Mouse (Mus musculus) MEL (cell line): ENCODE data around the gene Wdr24. TPM values are rescaled to one million over a fixed set of nuclear protein-coding genes. Genes with fewer than 3 reads are reported as not detected.

Experiments
- DNase-seq: peaks from one replicate; pipeline ENCODE4 v3.0.0; 2011; ENCODE audit warnings: low read depth, low spot score
- H3K27ac ChIP-seq: 2 replicates; pipeline ENCODE4 v1.5.1; 2012; ENCODE audit warnings: low read depth, mild to moderate bottlenecking, control low read depth, low read length, moderate library complexity; ENCODE audit not compliant: control insufficient read depth
- H3K27me3 ChIP-seq, 2 experiments: fragments of 150-350 bp in 1 of 2; sonication (generic) in 1 of 2; 2 replicates each; pipeline ENCODE4 v1.6.1; 2012; ENCODE audit warnings: low read length in 2 of 2, mild to moderate bottlenecking in 2 of 2, improper control_type of control experiment in 1 of 2, moderate library complexity in 1 of 2; ENCODE audit not compliant: insufficient read depth in 2 of 2, control insufficient read depth in 1 of 2
- H3K36me3 ChIP-seq, 2 experiments: 2 replicates each; pipeline ENCODE4 v1.6.1; 2012 to 2014; ENCODE audit warnings: low read length in 2 of 2, improper control_type of control experiment in 1 of 2, inconsistent platforms in 1 of 2, mild to moderate bottlenecking in 1 of 2; ENCODE audit not compliant: insufficient read depth in 2 of 2, control insufficient read depth in 1 of 2
- H3K4me1 ChIP-seq, 2 experiments: fragments of 150-350 bp in 1 of 2; sonication (generic) in 1 of 2; 2 replicates each; pipeline ENCODE4 v1.6.1; 2012; ENCODE audit warnings: low read length in 2 of 2, improper control_type of control experiment in 1 of 2, mild to moderate bottlenecking in 1 of 2; ENCODE audit not compliant: insufficient read depth in 2 of 2, control insufficient read depth in 1 of 2
- H3K4me3 ChIP-seq, 2 experiments: fragments of 150-350 bp in 1 of 2; sonication (generic) in 1 of 2; 2 replicates each; pipeline ENCODE4 v1.5.1; 2012; ENCODE audit warnings: low read depth in 2 of 2, low read length in 2 of 2, mild to moderate bottlenecking in 2 of 2, moderate library complexity in 2 of 2, control low read depth in 1 of 2, improper control_type of control experiment in 1 of 2; ENCODE audit not compliant: control insufficient read depth in 1 of 2, insufficient read depth in 1 of 2
- H3K79me2 ChIP-seq: 2 replicates; pipeline ENCODE4 v1.6.1; 2012; ENCODE audit warnings: mild to moderate bottlenecking, low read length, moderate library complexity; ENCODE audit not compliant: control insufficient read depth, poor library complexity, insufficient read depth
- H3K9ac ChIP-seq: 2 replicates; pipeline ENCODE4 v1.6.1; 2012; ENCODE audit warnings: low read depth, mild to moderate bottlenecking, control low read depth, low read length, moderate library complexity; ENCODE audit not compliant: control insufficient read depth, poor library complexity, severe bottlenecking
- H3K9me3 ChIP-seq: fragments of 150-350 bp; sonication (generic); replicated peaks from 2 replicates; pipeline ENCODE4 v1.6.1; 2012; ENCODE audit warnings: mild to moderate bottlenecking, low read length, improper control_type of control experiment, moderate library complexity; ENCODE audit not compliant: insufficient read depth
- BHLHE40 ChIP-seq: IDR thresholded peaks from 2 replicates; pipeline ENCODE4 v1.6.1; 2012; ENCODE audit warnings: low read depth, mild to moderate bottlenecking, inconsistent platforms, low read length, improper control_type of control experiment, borderline replicate concordance
- GATA1 ChIP-seq: IDR thresholded peaks from 2 replicates; pipeline ENCODE4 v1.6.1; 2011; ENCODE audit warnings: low read depth, low read length, improper control_type of control experiment
- HCFC1 ChIP-seq: IDR thresholded peaks from 2 replicates; pipeline ENCODE4 v1.6.1; 2012; ENCODE audit warnings: low read depth, mild to moderate bottlenecking, inconsistent platforms, low read length, improper control_type of control experiment, moderate library complexity
- MAZ ChIP-seq: IDR thresholded peaks from 2 replicates; pipeline ENCODE4 v1.6.1; 2012; ENCODE audit warnings: low read depth, mild to moderate bottlenecking, inconsistent platforms, low read length, improper control_type of control experiment
- MXI1 ChIP-seq: IDR thresholded peaks from 2 replicates; pipeline ENCODE4 v1.6.1; 2011; ENCODE audit warnings: mild to moderate bottlenecking, low read depth, low read length, improper control_type of control experiment
- MYC ChIP-seq: IDR thresholded peaks from 2 replicates; pipeline ENCODE4 v1.6.1; 2011; ENCODE audit warnings: low read depth, mild to moderate bottlenecking, low read length, improper control_type of control experiment, moderate library complexity
- NELFE ChIP-seq: IDR thresholded peaks from 2 replicates; pipeline ENCODE4 v1.6.1; 2011; ENCODE audit warnings: low read depth, low read length, improper control_type of control experiment
- POLR2A ChIP-seq, 2 experiments: IDR thresholded peaks; 2 replicates each; pipeline ENCODE4 v1.6.1; 2011 to 2012; ENCODE audit warnings: low read length in 2 of 2, mild to moderate bottlenecking in 2 of 2, control low read depth in 1 of 2, improper control_type of control experiment in 1 of 2, low read depth in 1 of 2, moderate library complexity in 1 of 2; ENCODE audit not compliant: control insufficient read depth in 1 of 2, insufficient read depth in 1 of 2, poor library complexity in 1 of 2
- POLR2AphosphoS2 ChIP-seq: IDR thresholded peaks from 2 replicates; pipeline ENCODE4 v1.6.1; 2011; ENCODE audit warnings: low read length, improper control_type of control experiment
- POLR2AphosphoS5 ChIP-seq: IDR thresholded peaks from 2 replicates; pipeline ENCODE4 v1.6.1; 2012; ENCODE audit warnings: low read depth, borderline replicate concordance, mild to moderate bottlenecking, inconsistent platforms, low read length, moderate library complexity, mixed read lengths
- RAD21 ChIP-seq: IDR thresholded peaks from 2 replicates; pipeline ENCODE4 v1.6.1; 2011; ENCODE audit warnings: mild to moderate bottlenecking, low read depth, low read length, improper control_type of control experiment
- SIN3A ChIP-seq: IDR thresholded peaks from 2 replicates; pipeline ENCODE4 v1.6.1; 2012; ENCODE audit warnings: low read length, improper control_type of control experiment, inconsistent platforms
- TBP ChIP-seq: IDR thresholded peaks from 2 replicates; pipeline ENCODE4 v1.8.0; 2011; ENCODE audit warnings: low read depth, low read length, improper control_type of control experiment
- USF1 ChIP-seq: IDR thresholded peaks from 2 replicates; pipeline ENCODE4 v1.6.1; 2014; ENCODE audit warnings: low read depth, mild to moderate bottlenecking, inconsistent platforms, low read length, improper control_type of control experiment, moderate library complexity
- USF2 ChIP-seq, 2 experiments: IDR thresholded peaks; 2 replicates each; pipeline ENCODE4 v1.6.1; 2011 to 2012; ENCODE audit warnings: improper control_type of control experiment in 2 of 2, low read length in 2 of 2, borderline replicate concordance in 1 of 2, inconsistent platforms in 1 of 2, low read depth in 1 of 2, mild to moderate bottlenecking in 1 of 2; ENCODE audit not compliant: insufficient read depth in 1 of 2
- ZC3H11A ChIP-seq: IDR thresholded peaks from 2 replicates; pipeline ENCODE4 v1.6.1; 2012; ENCODE audit warnings: low read depth, mild to moderate bottlenecking, inconsistent platforms, low read length, improper control_type of control experiment
- ZKSCAN1 ChIP-seq: IDR thresholded peaks from 2 replicates; pipeline ENCODE4 v1.6.1; 2012; ENCODE audit warnings: low read depth, mild to moderate bottlenecking, inconsistent platforms, low read length, improper control_type of control experiment, moderate library complexity
- ZMIZ1 ChIP-seq: IDR thresholded peaks from 2 replicates; pipeline ENCODE4 v1.6.1; 2012; ENCODE audit warnings: low read depth, mild to moderate bottlenecking, inconsistent platforms, low read length, improper control_type of control experiment, moderate library complexity
- polyA plus RNA-seq, 2 experiments: library from polyadenylated mRNA; stranded (reverse) in 1 of 2; unstranded in 1 of 2; fragments of >175 nt in 1 of 2; fragments of >200 nt in 1 of 2; gene quantifications; 2 replicates each; pipeline versions ENCODE4 v1.2.1 to v1.2.4; 2012; ENCODE audit warnings: low replicate concordance in 2 of 2, low read depth in 1 of 2; ENCODE audit not compliant: insufficient read length in 2 of 2, insufficient read depth in 1 of 2, missing spikeins in 1 of 2
- total RNA-seq: library from RNA; depleted of rRNA; stranded (reverse); fragments of 300-350 nt; gene quantifications from 2 replicates; pipeline ENCODE4 v1.2.3, GENCODE M21; 2012

Gene Wdr24
- total and polyA plus RNA-seq, 3 experiments, result 35.0 to 38.8 TPM; not detected in 1

DNA sequence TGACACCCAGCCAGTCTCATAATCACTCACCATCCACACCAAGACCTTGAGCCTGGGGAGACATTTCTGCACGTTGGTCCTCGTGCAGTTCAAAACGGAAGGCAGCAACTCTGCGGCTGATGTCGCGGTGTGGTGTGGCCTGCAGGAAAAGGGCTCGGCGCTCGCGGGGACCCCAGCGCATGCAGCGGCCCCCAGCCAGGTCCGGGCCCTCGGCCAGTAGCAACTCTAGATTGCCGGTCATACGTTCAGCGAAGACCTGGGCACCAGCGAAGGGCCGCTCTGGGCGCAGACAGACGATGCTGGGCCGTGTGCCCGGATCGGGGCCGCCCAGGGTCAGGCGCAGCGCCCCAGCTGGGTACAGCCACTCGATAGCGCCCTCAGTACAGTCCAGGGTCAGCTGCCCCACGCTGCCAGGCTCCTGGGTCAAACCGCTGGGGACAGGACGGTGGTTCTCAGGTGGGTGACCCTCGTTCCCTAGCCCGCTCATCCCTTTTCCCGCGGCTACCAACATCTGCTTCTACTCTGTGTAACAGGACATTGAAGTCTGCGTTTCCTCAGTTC lies 27.1 kb upstream of the Wdr24 start:
- H3K27me3 ChIP-seq, result no peaks in the 10 kb centered on the region
- H3K9ac ChIP-seq, result peak overlapping the region; percentile 73
- H3K4me3 ChIP-seq, result peak overlapping the region; percentile 69 to 95
- peaks cover 0 to 24% of the 10 kb centered on the region in 2 experiments; a peak in 1 of 4 replicates for H3K4me1 ChIP-seq
- H3K9me3 ChIP-seq, result no peaks in the 10 kb centered on the region
- no peak overlapping the region for H3K27ac ChIP-seq
- peaks cover 0 to 4% of the 10 kb centered on the region in 2 experiments; a peak in 1 of 4 replicates for H3K36me3 ChIP-seq
- peak; percentile 40 for DNase-seq
- TF ChIP-seq ZKSCAN1 (no peak), POLR2A (IDR thresholded peaks at IDR 0.05; ENCODE audit: control insufficient read depth in 1 of 2, insufficient read depth in 1 of 2, low read depth in 1 of 2, low read length in 2 of 2, poor library complexity in 1 of 2) (0 out of 4 replicates have a peak, but pooled peaks of 1 of the 2 experiments have one; percentile 1)
- H3K79me2 ChIP-seq, result peaks cover 19% of the 10 kb centered on the region

- Histone ChIP-seq H3K9ac (peak within 1 kb of the TSS; percentile 73), H3K27ac (peak within 1 kb of the TSS; percentile 64), H3K4me3 (peak within 1 kb of the TSS; percentile 69 to 95), H3K4me1 (peaks cover 0 to 24% of the 10 kb centered on the region in 2 experiments; a peak in 1 of 4 replicates), H3K27me3 (no peaks in the 10 kb centered on the region), H3K9me3 (no peaks in the 10 kb centered on the region), H3K79me2 (peaks cover 17% of the 10 kb centered on the region), H3K36me3 (peaks cover 0 to 4% of the 10 kb centered on the region in 2 experiments; a peak in 1 of 4 replicates)
- DNase-seq, result peak; percentile 96
- TF ChIP-seq ZMIZ1 (peak; percentile 71; the same call in 1 of the 2 replicates), USF1 (no peak), USF2 (IDR thresholded peaks at IDR 0.05; ENCODE audit: borderline replicate concordance in 1 of 2, insufficient read depth in 1 of 2, low read depth in 1 of 2, low read length in 2 of 2) (no peak), TBP (peak; percentile 64; the same call in 1 of the 2 replicates), HCFC1 (peak; percentile 39; the same call in 1 of the 2 replicates), MXI1 (peak; percentile 17; the same call in 1 of the 2 replicates), RAD21 (no peak), ZC3H11A (no peak), MYC (no peak), SIN3A (peak; percentile 12; the same call in 1 of the 2 replicates), BHLHE40 (no peak), POLR2AphosphoS5 (peak; percentile 56; the same call in 1 of the 2 replicates), GATA1 (no peak), NELFE (peak; percentile 85), POLR2AphosphoS2 (peak; percentile 56; the same call in 1 of the 2 replicates), MAZ (no peak), POLR2A (IDR thresholded peaks at IDR 0.05; ENCODE audit: control insufficient read depth in 1 of 2, insufficient read depth in 1 of 2, low read depth in 1 of 2, low read length in 2 of 2, poor library complexity in 1 of 2) (peak; percentile 82 to 92)
These were observed 26.5 kb upstream of the Wdr24 start, which contains the start of gene Metrn for GRCm38 (mm10) chr17:25796951-25797369. Gene Metrn (minus strand): TSS chr17:25797136.
